Mouse (Mus musculus) MEL (cell line): ENCODE data around the gene Lurap1l. TPM values are rescaled to one million over a fixed set of nuclear protein-coding genes. Genes with fewer than 3 reads are reported as not detected.

Experiments used
- DNase-seq: peaks from one replicate; pipeline ENCODE4 v3.0.0; 2011; ENCODE audit warnings: low read depth, low spot score
- H3K27ac ChIP-seq: 2 replicates; pipeline ENCODE4 v1.5.1; 2012; ENCODE audit warnings: low read depth, mild to moderate bottlenecking, control low read depth, low read length, moderate library complexity; ENCODE audit not compliant: control insufficient read depth
- H3K27me3 ChIP-seq, 2 experiments: fragments of 150-350 bp in 1 of 2; sonication (generic) in 1 of 2; 2 replicates each; pipeline ENCODE4 v1.6.1; 2012; ENCODE audit warnings: low read length in 2 of 2, mild to moderate bottlenecking in 2 of 2, improper control_type of control experiment in 1 of 2, moderate library complexity in 1 of 2; ENCODE audit not compliant: insufficient read depth in 2 of 2, control insufficient read depth in 1 of 2
- H3K36me3 ChIP-seq, 2 experiments: 2 replicates each; pipeline ENCODE4 v1.6.1; 2012 to 2014; ENCODE audit warnings: low read length in 2 of 2, improper control_type of control experiment in 1 of 2, inconsistent platforms in 1 of 2, mild to moderate bottlenecking in 1 of 2; ENCODE audit not compliant: insufficient read depth in 2 of 2, control insufficient read depth in 1 of 2
- H3K4me1 ChIP-seq, 2 experiments: fragments of 150-350 bp in 1 of 2; sonication (generic) in 1 of 2; 2 replicates each; pipeline ENCODE4 v1.6.1; 2012; ENCODE audit warnings: low read length in 2 of 2, improper control_type of control experiment in 1 of 2, mild to moderate bottlenecking in 1 of 2; ENCODE audit not compliant: insufficient read depth in 2 of 2, control insufficient read depth in 1 of 2
- H3K4me3 ChIP-seq, 2 experiments: fragments of 150-350 bp in 1 of 2; sonication (generic) in 1 of 2; 2 replicates each; pipeline ENCODE4 v1.5.1; 2012; ENCODE audit warnings: low read depth in 2 of 2, low read length in 2 of 2, mild to moderate bottlenecking in 2 of 2, moderate library complexity in 2 of 2, control low read depth in 1 of 2, improper control_type of control experiment in 1 of 2; ENCODE audit not compliant: control insufficient read depth in 1 of 2, insufficient read depth in 1 of 2
- H3K79me2 ChIP-seq: 2 replicates; pipeline ENCODE4 v1.6.1; 2012; ENCODE audit warnings: mild to moderate bottlenecking, low read length, moderate library complexity; ENCODE audit not compliant: control insufficient read depth, poor library complexity, insufficient read depth
- H3K9ac ChIP-seq: 2 replicates; pipeline ENCODE4 v1.6.1; 2012; ENCODE audit warnings: low read depth, mild to moderate bottlenecking, control low read depth, low read length, moderate library complexity; ENCODE audit not compliant: control insufficient read depth, poor library complexity, severe bottlenecking
- H3K9me3 ChIP-seq: fragments of 150-350 bp; sonication (generic); replicated peaks from 2 replicates; pipeline ENCODE4 v1.6.1; 2012; ENCODE audit warnings: mild to moderate bottlenecking, low read length, improper control_type of control experiment, moderate library complexity; ENCODE audit not compliant: insufficient read depth
- CHD2 ChIP-seq: IDR thresholded peaks from 2 replicates; pipeline ENCODE4 v1.6.1; 2011; ENCODE audit warnings: low read length, improper control_type of control experiment
- ETS1 ChIP-seq: IDR thresholded peaks from 2 replicates; pipeline ENCODE4 v1.6.1; 2012; ENCODE audit warnings: low read depth, mild to moderate bottlenecking, inconsistent platforms, low read length, improper control_type of control experiment, moderate library complexity
- GATA1 ChIP-seq: IDR thresholded peaks from 2 replicates; pipeline ENCODE4 v1.6.1; 2011; ENCODE audit warnings: low read depth, low read length, improper control_type of control experiment
- KAT2A ChIP-seq: conservative IDR thresholded peaks from 2 replicates; pipeline ENCODE4 v1.6.1; 2012; ENCODE audit warnings: low read depth, low read length, improper control_type of control experiment, inconsistent platforms
- MAZ ChIP-seq: IDR thresholded peaks from 2 replicates; pipeline ENCODE4 v1.6.1; 2012; ENCODE audit warnings: low read depth, mild to moderate bottlenecking, inconsistent platforms, low read length, improper control_type of control experiment
- MEF2A ChIP-seq: IDR thresholded peaks from 2 replicates; pipeline ENCODE4 v1.6.1; 2014; ENCODE audit warnings: low read depth, mild to moderate bottlenecking, inconsistent platforms, low read length, improper control_type of control experiment; ENCODE audit not compliant: poor library complexity, insufficient replicate concordance, severe bottlenecking; ENCODE audit errors: extremely low read depth
- MXI1 ChIP-seq: IDR thresholded peaks from 2 replicates; pipeline ENCODE4 v1.6.1; 2011; ENCODE audit warnings: mild to moderate bottlenecking, low read depth, low read length, improper control_type of control experiment
- MYB ChIP-seq: IDR thresholded peaks from 2 replicates; pipeline ENCODE4 v1.6.1; 2011; ENCODE audit warnings: mild to moderate bottlenecking, low read depth, low read length, improper control_type of control experiment
- NRF1 ChIP-seq: IDR thresholded peaks from 2 replicates; pipeline ENCODE4 v1.6.1; 2014; ENCODE audit warnings: low read depth, mild to moderate bottlenecking, inconsistent platforms, low read length, improper control_type of control experiment, moderate library complexity; ENCODE audit not compliant: poor library complexity, insufficient read depth, severe bottlenecking
- POLR2AphosphoS2 ChIP-seq: IDR thresholded peaks from 2 replicates; pipeline ENCODE4 v1.6.1; 2011; ENCODE audit warnings: low read length, improper control_type of control experiment
- RAD21 ChIP-seq: IDR thresholded peaks from 2 replicates; pipeline ENCODE4 v1.6.1; 2011; ENCODE audit warnings: mild to moderate bottlenecking, low read depth, low read length, improper control_type of control experiment
- SIN3A ChIP-seq: IDR thresholded peaks from 2 replicates; pipeline ENCODE4 v1.6.1; 2012; ENCODE audit warnings: low read length, improper control_type of control experiment, inconsistent platforms
- TAL1 ChIP-seq: IDR thresholded peaks from 2 replicates; pipeline ENCODE4 v1.6.1; 2012; ENCODE audit warnings: mild to moderate bottlenecking, inconsistent platforms, low read length, moderate library complexity, mixed read lengths
- TBP ChIP-seq: IDR thresholded peaks from 2 replicates; pipeline ENCODE4 v1.8.0; 2011; ENCODE audit warnings: low read depth, low read length, improper control_type of control experiment
- TCF12 ChIP-seq: IDR thresholded peaks from 2 replicates; pipeline ENCODE4 v1.6.1; 2014; ENCODE audit warnings: low read depth, mild to moderate bottlenecking, inconsistent platforms, low read length, improper control_type of control experiment, moderate library complexity
- UBTF ChIP-seq: IDR thresholded peaks from 2 replicates; pipeline ENCODE4 v1.6.1; 2012; ENCODE audit warnings: low read depth, mild to moderate bottlenecking, inconsistent platforms, low read length, improper control_type of control experiment, moderate library complexity, borderline replicate concordance; ENCODE audit not compliant: insufficient read depth
- USF2 ChIP-seq, 2 experiments: IDR thresholded peaks; 2 replicates each; pipeline ENCODE4 v1.6.1; 2011 to 2012; ENCODE audit warnings: improper control_type of control experiment in 2 of 2, low read length in 2 of 2, borderline replicate concordance in 1 of 2, inconsistent platforms in 1 of 2, low read depth in 1 of 2, mild to moderate bottlenecking in 1 of 2; ENCODE audit not compliant: insufficient read depth in 1 of 2
- polyA plus RNA-seq, 2 experiments: library from polyadenylated mRNA; stranded (reverse) in 1 of 2; unstranded in 1 of 2; fragments of >175 nt in 1 of 2; fragments of >200 nt in 1 of 2; gene quantifications; 2 replicates each; pipeline versions ENCODE4 v1.2.1 to v1.2.4; 2012; ENCODE audit warnings: low replicate concordance in 2 of 2, low read depth in 1 of 2; ENCODE audit not compliant: insufficient read length in 2 of 2, insufficient read depth in 1 of 2, missing spikeins in 1 of 2
- total RNA-seq: library from RNA; depleted of rRNA; stranded (reverse); fragments of 300-350 nt; gene quantifications from 2 replicates; pipeline ENCODE4 v1.2.3, GENCODE M21; 2012

Gene Lurap1l
- total and polyA plus RNA-seq, 3 experiments: not detected

DNA sequence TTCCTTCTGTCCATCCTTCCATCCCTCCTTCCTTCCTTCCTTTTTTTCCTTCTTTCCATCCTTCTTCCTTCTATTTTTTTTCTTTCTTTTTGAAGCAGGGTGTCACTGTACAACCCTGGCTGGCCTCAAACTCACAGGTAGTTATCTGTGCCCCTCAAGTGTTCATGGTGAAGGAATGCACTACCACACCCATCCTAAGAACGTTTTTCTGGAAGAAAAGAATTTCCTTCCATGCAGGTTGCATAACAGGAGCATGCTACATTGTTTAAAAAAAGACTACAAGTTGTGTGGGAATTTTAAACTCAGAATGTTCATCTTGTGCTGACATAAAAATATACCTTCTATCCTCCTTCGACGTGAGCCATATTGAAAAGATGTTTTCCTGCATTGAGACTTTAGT is 7.4 kb downstream of the Lurap1l start:
- Histone ChIP-seq H3K27me3 (no peaks in the 10 kb centered on the region), H3K4me1 (no peaks in the 10 kb centered on the region), H3K9me3 (no peaks in the 10 kb centered on the region), H3K36me3 (no peaks in the 10 kb centered on the region), H3K27ac (no peak overlapping the region), H3K9ac (no peak overlapping the region), H3K79me2 (no peaks in the 10 kb centered on the region), H3K4me3 (no peak overlapping the region)
- DNase-seq: no peak
- TF ChIP-seq NRF1 (no peak), TBP (no peak), SIN3A (no peak), UBTF (no peak), CHD2 (no peak), TCF12 (no peak), KAT2A (no peak), RAD21 (no peak), ETS1 (no peak)

DNA sequence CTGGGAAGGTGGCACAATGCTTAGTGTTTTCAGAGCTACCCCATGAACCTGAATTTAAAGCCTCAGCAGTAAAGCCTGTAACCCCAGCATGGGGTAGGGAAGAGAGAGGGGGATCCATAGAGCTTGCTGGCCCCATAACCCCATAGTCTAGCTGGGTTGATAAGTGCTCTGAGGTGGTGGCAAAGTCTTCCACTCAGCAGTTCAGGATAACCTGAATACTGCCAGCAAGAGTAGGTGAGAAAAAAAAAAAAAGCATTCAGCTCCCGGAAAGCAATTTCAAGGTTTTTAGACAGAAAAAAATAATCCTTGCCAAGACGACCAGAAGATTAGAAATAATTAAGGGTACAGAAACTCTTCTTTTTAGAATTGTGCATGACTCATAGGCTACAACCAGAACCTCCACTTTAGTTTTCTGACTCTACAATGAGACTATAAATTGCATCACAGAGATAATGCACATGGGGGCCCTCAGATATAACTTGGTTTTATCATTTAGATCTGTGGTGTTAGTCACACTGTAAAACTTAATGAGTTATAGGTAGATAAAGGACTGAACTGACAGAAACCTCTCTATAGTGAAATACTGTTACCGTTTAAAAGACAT is 8.2 kb downstream of the Lurap1l start:
- no peak for DNase-seq
- H3K9me3 ChIP-seq: no peaks in the 10 kb centered on the region
- H3K36me3 ChIP-seq: no peaks in the 10 kb centered on the region
- H3K4me3 ChIP-seq: no peak overlapping the region
- TF ChIP-seq RAD21 (no peak), NRF1 (no peak), MAZ (no peak), TAL1 (no peak), MYB (no peak), MEF2A (no peak), MXI1 (no peak), USF2 (IDR thresholded peaks at IDR 0.05; ENCODE audit: borderline replicate concordance in 1 of 2, insufficient read depth in 1 of 2, low read depth in 1 of 2, low read length in 2 of 2) (no peak), ETS1 (no peak), POLR2AphosphoS2 (no peak), TCF12 (no peak), GATA1 (no peak), KAT2A (no peak)
- no peaks in the 10 kb centered on the region for H3K27me3 ChIP-seq
- H3K4me1 ChIP-seq: no peaks in the 10 kb centered on the region
- no peak overlapping the region for H3K27ac ChIP-seq
- no peaks in the 10 kb centered on the region for H3K79me2 ChIP-seq
- H3K9ac ChIP-seq: no peak overlapping the region
